Mouse (Mus musculus): ENCODE results near the gene Gm4450. TPM values are rescaled to one million over a fixed set of nuclear protein-coding genes. Genes with fewer than 3 reads are reported as not detected.
"Not testable (repeated sequence)": the region's sequence is repeated elsewhere in the genome, so short reads cannot be mapped to it uniquely, and the experiment has no call there.

Gene Gm4450
- polyA plus RNA-seq, 1 experiment from 2014 or later = not detected

GRCm38 (mm10) chr3:98414296-98414695 lies 42.6 kb downstream of the Gm4450 start:
- H3K9me3 ChIP-seq (replicated peaks) = no peaks in the 10 kb centered on the region
- no peak overlapping the region for H3K9ac ChIP-seq
- H3K27ac ChIP-seq = no peak overlapping the region
- H3K36me3 ChIP-seq = no peaks in the 10 kb centered on the region
- H3K4me1 ChIP-seq = peaks cover 29% of the 10 kb centered on the region
- no peak overlapping the region for H3K4me3 ChIP-seq
- no peak for ATAC-seq
- no peak overlapping the region for H3K4me2 ChIP-seq
- no peaks in the 10 kb centered on the region for H3K27me3 ChIP-seq (replicated peaks)
- WGBS (ENCODE audit: insufficient replicate concordance) = 55% methylated on average over 3 of the region's 3 CpGs

DNA sequence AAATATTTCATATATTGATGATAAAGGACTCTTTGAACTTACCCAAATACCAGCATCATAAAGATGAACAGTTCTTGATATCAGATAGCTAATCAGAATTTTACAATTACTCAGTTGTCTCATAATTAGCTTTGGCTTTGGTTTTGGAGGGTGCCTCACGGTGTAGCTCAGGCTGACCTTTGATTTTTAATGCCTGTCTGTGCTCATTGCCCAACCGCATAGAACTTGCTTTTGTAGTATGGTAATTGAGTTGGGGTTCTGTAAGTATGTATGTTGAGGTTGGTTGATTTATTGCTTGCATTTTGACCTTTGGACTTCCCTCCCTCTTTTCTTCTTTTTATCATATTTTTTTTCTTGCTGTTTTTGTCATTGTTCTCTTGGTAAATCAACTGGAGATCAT lies 43.2 kb downstream of the Gm4450 start:
- Histone ChIP-seq H3K4me3 (no peak overlapping the region), H3K4me1 (peaks cover 25% of the 10 kb centered on the region), H3K36me3 (no peaks in the 10 kb centered on the region), H3K9ac (no peak overlapping the region), H3K9me3 (replicated peaks) (no peaks in the 10 kb centered on the region), H3K27ac (no peak overlapping the region), H3K4me2 (no peak overlapping the region), H3K27me3 (replicated peaks) (no peaks in the 10 kb centered on the region)
- no peak for ATAC-seq
- 64% methylated on average over 2 of the region's 2 CpGs for WGBS (ENCODE audit: insufficient replicate concordance)

GRCm38 (mm10) chr3:98410619-98411580 lies 46.0 kb downstream of the Gm4450 start:
- not testable (repeated sequence) for H3K9ac ChIP-seq, ATAC-seq
- 81% methylated on average over 16 of the region's 27 CpGs for WGBS (ENCODE audit: insufficient replicate concordance)

DNA sequence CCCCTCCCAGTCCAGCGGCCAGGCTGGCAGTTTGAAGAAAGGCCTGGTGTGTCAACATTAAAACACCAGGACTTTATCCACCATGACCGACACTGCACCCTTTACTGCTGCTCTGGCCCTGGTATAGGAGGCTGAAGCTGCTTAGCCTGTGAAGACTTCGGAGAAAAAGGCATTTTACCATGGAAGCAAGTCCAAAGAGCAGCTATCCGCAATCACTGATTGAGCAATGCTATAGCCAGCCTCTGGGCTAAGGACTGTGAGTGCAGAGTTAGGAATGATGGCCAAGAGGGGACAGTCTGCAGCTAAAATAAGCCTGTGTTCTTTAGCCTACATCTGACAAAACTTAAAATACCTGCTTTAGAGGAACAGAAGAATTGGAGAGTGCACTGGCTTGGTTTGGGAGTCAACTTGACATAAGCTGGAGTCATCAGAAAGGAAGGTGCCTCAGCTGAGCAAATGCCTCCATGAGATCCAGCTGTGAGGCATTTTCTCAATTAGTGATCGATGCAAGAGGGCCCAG lies 49.6 kb downstream of the Gm4450 start:
- H3K27ac ChIP-seq = not testable (repeated sequence)

More at GRCm38 (mm10) chr3:98410619-98411580, 46.0 kb downstream of the Gm4450 start:
- not testable (repeated sequence) for H3K9me3 ChIP-seq (replicated peaks); H3K4me3 ChIP-seq; H3K27ac ChIP-seq; H3K27me3 ChIP-seq (replicated peaks); H3K4me2 ChIP-seq; H3K36me3 ChIP-seq; H3K4me1 ChIP-seq

DNA sequence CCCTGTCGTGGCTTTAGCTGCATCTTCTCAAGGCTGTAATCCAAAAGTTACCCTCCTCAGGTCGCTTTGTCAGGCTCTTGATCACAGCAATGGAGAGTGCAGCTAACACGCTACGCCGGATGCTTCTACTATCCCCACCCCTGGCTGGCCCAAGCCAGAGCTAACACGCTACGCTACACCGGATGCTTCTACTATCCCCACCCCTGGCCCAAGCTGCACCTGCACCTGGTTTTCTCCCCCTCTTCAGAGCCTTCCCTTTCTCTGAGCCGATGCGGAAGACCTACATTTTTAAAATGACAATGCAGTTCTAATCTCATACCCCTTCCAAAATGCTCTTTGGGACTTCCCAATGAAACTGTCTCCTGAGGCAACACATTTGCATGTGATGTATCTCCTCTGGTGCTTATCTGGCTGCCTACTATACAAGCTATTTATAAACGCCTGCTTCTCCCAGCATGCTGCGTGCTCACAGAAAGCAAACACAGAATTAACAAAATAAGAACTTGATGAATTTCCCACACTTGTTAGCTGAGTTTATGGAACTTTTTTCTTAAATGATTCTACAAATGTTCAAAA lies 50.3 kb downstream of the Gm4450 start:
- not testable (repeated sequence) for H3K27me3 ChIP-seq (replicated peaks); H3K4me1 ChIP-seq; H3K9ac ChIP-seq; H3K4me3 ChIP-seq; H3K27ac ChIP-seq; H3K4me2 ChIP-seq; ATAC-seq; H3K9me3 ChIP-seq (replicated peaks); H3K36me3 ChIP-seq
- 63% methylated on average over 12 of the region's 12 CpGs for WGBS (ENCODE audit: insufficient replicate concordance)

More for the DNA sequence above, 49.6 kb downstream of the Gm4450 start:
- WGBS (ENCODE audit: insufficient replicate concordance) = 54% methylated on average over 5 of the region's 5 CpGs
- H3K9me3 ChIP-seq (replicated peaks); H3K36me3 ChIP-seq; H3K4me3 ChIP-seq; H3K27me3 ChIP-seq (replicated peaks); H3K4me1 ChIP-seq; H3K9ac ChIP-seq; H3K4me2 ChIP-seq: not testable (repeated sequence)
- peak; percentile 38; the same call in 1 of the 2 replicates for ATAC-seq

DNA sequence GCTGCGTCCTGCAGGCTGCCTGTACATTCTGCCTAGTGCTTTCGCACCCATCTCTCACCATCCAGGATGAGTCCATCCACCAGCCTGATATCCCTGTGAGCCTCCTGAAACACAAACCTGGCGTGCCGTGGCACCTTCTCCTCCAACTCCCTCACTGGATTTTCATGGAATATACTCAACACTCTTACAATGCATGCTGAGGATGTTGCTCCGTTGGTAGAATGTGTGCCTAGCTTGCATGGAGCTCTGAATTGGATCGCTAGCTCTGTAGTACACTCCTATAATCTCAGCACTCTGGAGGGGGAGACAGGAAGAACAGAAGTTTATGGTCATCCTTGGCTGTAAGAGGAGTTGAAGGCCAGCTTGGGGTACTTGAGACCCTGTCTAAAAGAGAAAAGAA lies 51.0 kb downstream of the Gm4450 start:
- not testable (repeated sequence) for H3K9ac ChIP-seq; ATAC-seq; H3K36me3 ChIP-seq; H3K4me2 ChIP-seq; H3K4me1 ChIP-seq; H3K27me3 ChIP-seq (replicated peaks); H3K4me3 ChIP-seq; H3K9me3 ChIP-seq (replicated peaks); H3K27ac ChIP-seq
- 74% methylated on average over 6 of the region's 6 CpGs for WGBS (ENCODE audit: insufficient replicate concordance)

DNA sequence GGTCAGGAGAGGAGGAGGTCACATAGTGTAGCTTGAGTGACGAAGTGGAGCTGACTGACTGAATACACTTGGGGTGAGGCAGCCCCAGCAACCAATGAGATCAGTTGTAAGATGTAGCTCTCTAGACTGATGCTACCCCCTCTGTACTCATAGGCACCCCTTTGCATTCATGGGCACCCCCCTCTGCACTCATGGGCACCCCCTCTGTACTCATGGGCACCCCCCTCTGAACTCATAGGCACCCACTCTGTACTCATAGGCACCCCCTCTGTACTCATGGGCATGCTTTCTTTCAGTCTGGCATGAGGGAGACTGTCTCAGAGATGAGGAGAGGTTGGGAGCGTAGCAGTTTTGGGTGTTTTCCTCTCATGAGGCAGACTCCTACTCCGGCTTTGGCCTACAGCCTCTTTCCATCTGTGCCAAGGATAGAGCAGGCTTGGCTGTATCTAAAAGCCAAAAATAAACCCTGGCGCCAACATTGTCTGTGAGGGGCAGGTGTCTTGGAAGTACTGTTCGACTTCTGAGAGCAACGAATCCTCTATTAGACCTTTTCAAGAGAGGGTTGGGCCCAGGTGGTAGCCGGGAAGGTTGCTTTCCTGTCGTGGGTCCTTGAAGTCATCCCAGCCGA lies 52.5 kb downstream of the Gm4450 start:
- H3K9ac ChIP-seq; H3K4me1 ChIP-seq; H3K27ac ChIP-seq; ATAC-seq; H3K4me2 ChIP-seq; H3K4me3 ChIP-seq; H3K36me3 ChIP-seq; H3K9me3 ChIP-seq (replicated peaks); H3K27me3 ChIP-seq (replicated peaks): not testable (repeated sequence)
- WGBS (ENCODE audit: insufficient replicate concordance) = 82% methylated on average over 9 of the region's 9 CpGs

Other genes with a start within 250 kb of the Gm4450 start
- gene Reg4, start 235.0 kb downstream of the Gm4450 start, polyA plus RNA-seq (2016; fragmentation: Nextera tagmentation; extraction: Ambion mirVana) = not detected in 2 replicates
- gene Hmgcs2, start 176.7 kb downstream of the Gm4450 start, polyA plus RNA-seq (2016; fragmentation: Nextera tagmentation; extraction: Ambion mirVana) = 24.7 and 26.9 TPM in 2 replicates
- 348 and 381 TPM in 2 replicates for gene Phgdh, start 117.1 kb downstream of the Gm4450 start, polyA plus RNA-seq (2016; fragmentation: Nextera tagmentation; extraction: Ambion mirVana)
- 3.9 TPM in 2 replicates for gene Zfp697, start 74.7 kb downstream of the Gm4450 start, polyA plus RNA-seq (2016; fragmentation: Nextera tagmentation; extraction: Ambion mirVana)
- 0.08 TPM in 2 replicates for gene Hsd3b4, start 53.4 kb upstream of the Gm4450 start, polyA plus RNA-seq (2016; fragmentation: Nextera tagmentation; extraction: Ambion mirVana)
- gene Gm10681, start 131.7 kb upstream of the Gm4450 start, polyA plus RNA-seq (2016; fragmentation: Nextera tagmentation; extraction: Ambion mirVana) = 0.08 TPM in 2 replicates
- 0.07 TPM in 1 of 2 replicates, not detected in the other for gene Hsd3b5, start 173.1 kb upstream of the Gm4450 start, polyA plus RNA-seq (2016; fragmentation: Nextera tagmentation; extraction: Ambion mirVana)